Mouse (Mus musculus) forebrain, embryonic 16.5 days (tissue): Measurements from ENCODE around the gene Car1. TPM values are rescaled to one million over a fixed set of nuclear protein-coding genes. Genes with fewer than 3 reads are reported as not detected.
"Not testable (repeated sequence)": the region's sequence is repeated elsewhere in the genome, so short reads cannot be mapped to it uniquely, and the experiment has no call there.

Experiments
- ATAC-seq: fragments of 200-750 bp; cut with Nextera tagmentation; 2 replicates; pipeline ENCODE4 v1.8.0; 2017; ENCODE audit warnings: mild to moderate bottlenecking, moderate library complexity
- H3K27ac ChIP-seq: fragments of 300-500 bp; sonication (generic); 2 replicates; pipeline ENCODE4 v1.5.1; 2014; ENCODE audit warnings: low read length, control low read depth
- H3K27me3 ChIP-seq: fragments of 300-500 bp; sonication (generic); replicated peaks from 2 replicates; pipeline ENCODE4 v1.6.1; 2014; ENCODE audit warnings: low read length; ENCODE audit not compliant: control insufficient read depth, insufficient read depth
- H3K36me3 ChIP-seq: fragments of 300-500 bp; sonication (generic); 2 replicates; pipeline ENCODE4 v1.6.1; 2014; ENCODE audit not compliant: control insufficient read depth, insufficient read depth
- H3K4me1 ChIP-seq: fragments of 300-500 bp; sonication (generic); replicated peaks from 2 replicates; pipeline ENCODE4 v1.6.1; 2014; ENCODE audit warnings: low read length; ENCODE audit not compliant: control insufficient read depth, insufficient read depth
- H3K4me2 ChIP-seq: fragments of 300-500 bp; sonication (generic); 2 replicates; pipeline ENCODE4 v1.6.1; 2014; ENCODE audit warnings: mild to moderate bottlenecking, low read length, control low read depth
- H3K4me3 ChIP-seq: fragments of 300-500 bp; sonication (generic); replicated peaks from 2 replicates; pipeline ENCODE4 v1.5.1; 2014; ENCODE audit warnings: mild to moderate bottlenecking, low read length, control low read depth
- H3K9ac ChIP-seq: fragments of 300-500 bp; sonication (generic); replicated peaks from 2 replicates; pipeline ENCODE4 v1.6.1; 2014; ENCODE audit warnings: low read depth, low read length, control low read depth
- H3K9me3 ChIP-seq: fragments of 300-500 bp; sonication (generic); 2 replicates; pipeline ENCODE4 v1.6.1; 2016; ENCODE audit warnings: low read length; ENCODE audit not compliant: control insufficient read depth
- WGBS: fragments of 180-500 bp; shearing (Covaris S2); extraction: QIAGEN DNeasy Blood & Tissue Kit; methylation state at CpG from one replicate; pipeline ENCODE4 v1.1.7; 2014; 5-methylcytosine and 5-hydroxymethylcytosine counted together
- polyA plus RNA-seq: library from polyadenylated mRNA; unstranded; fragments of >200 nt; fragmentation: Nextera tagmentation; extraction: Ambion mirVana; gene quantifications from 2 replicates; pipeline ENCODE4 v1.2.1, GENCODE M21; 2015

Gene Car1
- polyA plus RNA-seq, 1 experiment from 2014 or later: not detected

- H3K9ac ChIP-seq: no peak overlapping the region
- H3K4me3 ChIP-seq: no peak overlapping the region
- no peak overlapping the region for H3K27ac ChIP-seq
- no peaks in the 10 kb centered on the region for H3K9me3 ChIP-seq
- no peaks in the 10 kb centered on the region for H3K27me3 ChIP-seq
- no peaks in the 10 kb centered on the region for H3K4me1 ChIP-seq
- no peak for ATAC-seq
- H3K4me2 ChIP-seq: no peak overlapping the region
- H3K36me3 ChIP-seq: no peaks in the 10 kb centered on the region
Observed at GRCm38 (mm10) chr3:14828896-14829295, 20.7 kb upstream of the Car1 start.

- ATAC-seq: no peak
- H3K4me3 ChIP-seq: no peak overlapping the region
Observed at GRCm38 (mm10) chr3:14819844-14820504, 11.8 kb upstream of the Car1 start.

GRCm38 (mm10) chr3:14815396-14815795 lies 7.2 kb upstream of the Car1 start:
- not testable (repeated sequence) for H3K9ac ChIP-seq, H3K4me3 ChIP-seq, H3K4me2 ChIP-seq, H3K4me1 ChIP-seq, H3K9me3 ChIP-seq, ATAC-seq, H3K27me3 ChIP-seq, H3K27ac ChIP-seq, H3K36me3 ChIP-seq
- WGBS: 92% methylated on average over 1 of the region's 1 CpGs

More at GRCm38 (mm10) chr3:14819844-14820504, 11.8 kb upstream of the Car1 start:
- no peaks in the 10 kb centered on the region for H3K4me1 ChIP-seq
- WGBS: 68% methylated on average over 1 of the region's 1 CpGs
- no peak overlapping the region for H3K9ac ChIP-seq
- no peak overlapping the region for H3K4me2 ChIP-seq
- H3K27ac ChIP-seq: no peak overlapping the region
- H3K36me3 ChIP-seq: no peaks in the 10 kb centered on the region
- no peaks in the 10 kb centered on the region for H3K27me3 ChIP-seq
- H3K9me3 ChIP-seq: no peaks in the 10 kb centered on the region

- Histone ChIP-seq H3K27me3 (no peaks in the 10 kb centered on the region), H3K9me3 (no peaks in the 10 kb centered on the region), H3K4me1 (no peaks in the 10 kb centered on the region), H3K27ac (no peak overlapping the region), H3K9ac (no peak overlapping the region), H3K36me3 (no peaks in the 10 kb centered on the region), H3K4me2 (no peak overlapping the region), H3K4me3 (no peak overlapping the region)
- no peak for ATAC-seq
Observed at GRCm38 (mm10) chr3:14806702-14807101, 1.5 kb downstream of the Car1 start.

- Histone ChIP-seq H3K36me3 (no peaks in the 10 kb centered on the region), H3K9ac (no peak overlapping the region), H3K4me3 (no peak overlapping the region), H3K4me2 (no peak overlapping the region), H3K9me3 (no peaks in the 10 kb centered on the region), H3K27ac (no peak overlapping the region), H3K27me3 (no peaks in the 10 kb centered on the region), H3K4me1 (no peaks in the 10 kb centered on the region)
- no peak for ATAC-seq
- 94% methylated on average over 3 of the region's 3 CpGs for WGBS
Observed at GRCm38 (mm10) chr3:14805962-14806361, 2.2 kb downstream of the Car1 start.

GRCm38 (mm10) chr3:14804906-14805305 lies 3.3 kb downstream of the Car1 start:
- Histone ChIP-seq H3K4me1 (no peaks in the 10 kb centered on the region), H3K4me2 (no peak overlapping the region), H3K27ac (no peak overlapping the region), H3K27me3 (no peaks in the 10 kb centered on the region), H3K9ac (no peak overlapping the region), H3K4me3 (no peak overlapping the region), H3K9me3 (no peaks in the 10 kb centered on the region), H3K36me3 (no peaks in the 10 kb centered on the region)
- 85% methylated on average over 6 of the region's 6 CpGs for WGBS
- no peak for ATAC-seq

- H3K4me3 ChIP-seq: no peak overlapping the region
- 92% methylated on average over 3 of the region's 3 CpGs for WGBS
- ATAC-seq: no peak
- no peak overlapping the region for H3K4me2 ChIP-seq
- H3K9me3 ChIP-seq: no peaks in the 10 kb centered on the region
- H3K36me3 ChIP-seq: no peaks in the 10 kb centered on the region
- H3K4me1 ChIP-seq: no peaks in the 10 kb centered on the region
- no peaks in the 10 kb centered on the region for H3K27me3 ChIP-seq
- no peak overlapping the region for H3K27ac ChIP-seq
- H3K9ac ChIP-seq: no peak overlapping the region
Observed at GRCm38 (mm10) chr3:14797069-14797468, 11.1 kb downstream of the Car1 start.

GRCm38 (mm10) chr3:14795292-14796020 lies 12.7 kb downstream of the Car1 start:
- 93% methylated on average over 4 of the region's 4 CpGs for WGBS

GRCm38 (mm10) chr3:14792032-14792431 lies 16.1 kb downstream of the Car1 start:
- H3K27me3 ChIP-seq: no peaks in the 10 kb centered on the region
- H3K9me3 ChIP-seq: no peaks in the 10 kb centered on the region
- ATAC-seq: no peak
- H3K4me3 ChIP-seq: no peak overlapping the region
- H3K27ac ChIP-seq: no peak overlapping the region
- H3K4me1 ChIP-seq: no peaks in the 10 kb centered on the region
- no peak overlapping the region for H3K9ac ChIP-seq
- H3K36me3 ChIP-seq: no peaks in the 10 kb centered on the region
- H3K4me2 ChIP-seq: no peak overlapping the region

More at GRCm38 (mm10) chr3:14795292-14796020, 12.7 kb downstream of the Car1 start:
- Histone ChIP-seq H3K36me3 (no peaks in the 10 kb centered on the region), H3K9ac (no peak overlapping the region), H3K4me1 (no peaks in the 10 kb centered on the region), H3K27ac (no peak overlapping the region), H3K4me2 (no peak overlapping the region), H3K27me3 (no peaks in the 10 kb centered on the region), H3K4me3 (no peak overlapping the region), H3K9me3 (no peaks in the 10 kb centered on the region)
- no peak for ATAC-seq
